Mouse (Mus musculus) kidney, adult 2 months (tissue): Measurements from ENCODE around the gene Dhx57. TPM values are rescaled to one million over a fixed set of nuclear protein-coding genes. Genes with fewer than 3 reads are reported as not detected.

ENCODE experiments used
- DNase-seq: peaks from one replicate; pipeline ENCODE4 v3.0.0; 2021
- H3K27ac ChIP-seq: fragments of 200-500 bp; 2 replicates; pipeline ENCODE4 v1.5.1; 2012; ENCODE audit warnings: low read depth, low read length, control low read depth, inconsistent platforms; ENCODE audit not compliant: insufficient read depth
- H3K27me3 ChIP-seq: fragments of 200-500 bp; replicated peaks from 2 replicates; pipeline ENCODE4 v1.6.1; 2012; ENCODE audit warnings: mild to moderate bottlenecking, moderate library complexity, low read length, inconsistent platforms; ENCODE audit not compliant: control insufficient read depth, insufficient read depth
- H3K36me3 ChIP-seq: fragments of 200-500 bp; 2 replicates; pipeline ENCODE4 v1.6.1; 2012; ENCODE audit warnings: mild to moderate bottlenecking, moderate library complexity, low read length, inconsistent platforms; ENCODE audit not compliant: control insufficient read depth, insufficient read depth
- H3K4me1 ChIP-seq: fragments of 200-500 bp; 2 replicates; pipeline ENCODE4 v1.6.1; 2011; ENCODE audit warnings: low read length; ENCODE audit not compliant: control insufficient read depth, insufficient read depth
- H3K4me3 ChIP-seq: fragments of 200-500 bp; 2 replicates; pipeline ENCODE4 v1.5.1; 2011; ENCODE audit warnings: mild to moderate bottlenecking, low read depth, low read length, control low read depth; ENCODE audit not compliant: insufficient read depth
- CTCF ChIP-seq: fragments of 200-500 bp; conservative IDR thresholded peaks from 2 replicates; pipeline ENCODE4 v1.5.1; 2011; ENCODE audit warnings: low read depth, mild to moderate bottlenecking, control low read depth, low read length, moderate library complexity, mixed read lengths; ENCODE audit not compliant: insufficient read depth, insufficient read length
- POLR2A ChIP-seq: fragments of 200-500 bp; IDR thresholded peaks from one replicate; pipeline ENCODE4 v1.6.1; 2011; ENCODE audit warnings: low read depth, low read length, control low read depth
- WGBS: fragments of 180-500 bp; shearing (Covaris S2); methylation state at CpG from one replicate; pipeline ENCODE4 v1.1.7; 2018; 5-methylcytosine and 5-hydroxymethylcytosine counted together
- polyA plus RNA-seq: library from polyadenylated mRNA; depleted of rRNA; stranded (reverse); fragments of >200 nt; gene quantifications from 2 replicates; pipeline ENCODE4 v1.2.3, GENCODE M21; 2012

Gene Dhx57
- polyA plus RNA-seq, 1 experiment = 6.4 TPM

DNA sequence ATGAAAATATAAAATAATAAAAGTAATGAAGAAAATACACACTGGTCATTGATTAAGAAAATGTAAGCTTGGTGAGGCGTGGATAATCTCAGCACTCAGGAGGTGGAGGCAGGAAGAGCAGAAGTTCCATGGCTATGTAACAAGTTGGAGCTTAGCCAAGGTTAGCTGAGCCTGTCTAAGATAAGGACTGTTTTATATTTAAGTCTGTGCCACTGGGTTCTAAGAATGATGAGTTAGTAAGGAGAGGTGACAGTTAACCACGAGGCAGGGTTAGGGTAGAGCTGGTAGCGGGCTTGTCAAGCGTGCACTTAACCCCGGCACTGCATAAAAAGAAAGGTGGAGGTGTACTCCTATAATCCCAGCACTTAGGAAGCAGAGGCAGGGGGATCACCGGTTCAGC is 32.0 kb upstream of the Dhx57 start:
- 76% methylated on average over 6 of the region's 6 CpGs for WGBS
- no peak for DNase-seq
- no peaks in the 10 kb centered on the region for H3K36me3 ChIP-seq

DNA sequence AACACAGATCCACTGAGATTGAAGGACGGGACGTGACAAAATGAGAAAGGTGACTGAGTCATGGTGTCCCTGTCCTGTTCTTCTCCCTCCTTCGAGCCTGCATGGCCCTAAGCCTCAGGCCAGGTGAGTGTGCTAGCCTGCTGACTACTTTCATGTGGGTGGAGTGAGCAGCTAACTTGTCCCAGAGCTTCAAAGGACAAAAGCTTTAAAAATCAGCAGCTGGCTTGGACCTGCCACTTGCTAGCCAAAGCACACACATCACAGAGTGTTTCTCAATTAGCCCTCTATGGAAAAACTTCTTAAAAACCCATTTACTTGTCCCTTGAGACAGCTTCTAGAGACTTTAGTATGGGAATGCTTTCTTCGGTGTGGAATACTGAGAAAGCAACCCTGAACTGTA is 22.1 kb upstream of the Dhx57 start:
- no peaks in the 10 kb centered on the region for H3K36me3 ChIP-seq
- no peak for TF ChIP-seq CTCF
- no peak for TF ChIP-seq POLR2A
- WGBS = 76% methylated on average over 4 of the region's 4 CpGs
- H3K4me3 ChIP-seq = no peak overlapping the region
- no peaks in the 10 kb centered on the region for H3K4me1 ChIP-seq
- DNase-seq = no peak
- no peaks in the 10 kb centered on the region for H3K27me3 ChIP-seq
- no peak overlapping the region for H3K27ac ChIP-seq

More for the DNA sequence above, 32.0 kb upstream of the Dhx57 start:
- no peak overlapping the region for H3K27ac ChIP-seq
- no peak overlapping the region for H3K4me3 ChIP-seq
- H3K27me3 ChIP-seq = no peaks in the 10 kb centered on the region
- TF ChIP-seq CTCF = no peak
- no peak for TF ChIP-seq POLR2A
- H3K4me1 ChIP-seq = no peaks in the 10 kb centered on the region

DNA sequence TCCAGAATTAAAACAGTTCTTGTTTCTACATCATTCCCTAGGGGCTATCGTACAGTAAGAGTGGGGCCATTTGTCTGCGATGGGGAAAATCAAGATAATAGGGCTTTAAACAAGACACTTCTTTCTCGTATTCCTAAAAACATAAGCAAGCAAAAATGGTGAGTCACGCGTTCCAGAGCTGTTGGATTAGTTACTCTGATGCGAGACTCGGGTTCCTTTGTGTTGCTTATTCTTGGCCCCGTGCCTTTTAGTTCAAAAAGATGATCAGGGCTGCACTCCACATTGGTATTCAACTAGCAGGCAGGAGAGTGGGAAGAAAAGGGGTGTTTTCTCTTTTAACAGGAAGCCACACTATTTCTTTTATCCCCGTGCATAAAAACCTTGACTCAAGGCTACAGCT is 21.5 kb upstream of the Dhx57 start:
- Histone ChIP-seq H3K4me1 (no peaks in the 10 kb centered on the region), H3K36me3 (no peaks in the 10 kb centered on the region), H3K27ac (no peak overlapping the region), H3K27me3 (no peaks in the 10 kb centered on the region), H3K4me3 (no peak overlapping the region)
- TF ChIP-seq CTCF (no peak), POLR2A (no peak)
- no peak for DNase-seq
- 70% methylated on average over 9 of the region's 9 CpGs for WGBS

DNA sequence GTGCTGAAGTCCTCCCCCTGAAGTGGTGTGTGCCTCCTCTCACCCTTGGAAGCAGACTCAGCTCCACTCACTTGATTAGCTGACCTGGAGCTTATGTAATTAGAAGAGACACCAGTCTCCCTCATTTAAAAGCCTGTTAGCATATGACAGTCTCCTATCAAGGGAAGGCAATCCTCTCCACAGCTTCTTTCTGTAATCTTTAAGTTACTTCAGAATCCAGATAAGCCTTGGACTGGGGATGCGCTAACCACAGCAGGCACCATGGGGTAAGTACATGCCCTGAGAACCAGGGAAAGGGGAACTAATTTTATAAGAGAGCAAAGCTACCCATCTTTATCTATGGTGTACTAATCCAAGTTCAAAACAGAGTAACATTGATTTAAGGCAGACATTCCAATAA is 17.0 kb upstream of the Dhx57 start, which contains the start of gene Arhgef33:
Gene Arhgef33, plus strand, starts transcription at position 157 of the 400 bp plus-strand sequence.
- Histone ChIP-seq H3K4me3 (no peak within 1 kb of the TSS), H3K27ac (no peak within 1 kb of the TSS), H3K36me3 (no peaks in the 10 kb centered on the region), H3K27me3 (no peaks in the 10 kb centered on the region), H3K4me1 (no peaks in the 10 kb centered on the region)
- no peak for DNase-seq
- WGBS = 98% methylated on average over 1 of the region's 1 CpGs
- TF ChIP-seq CTCF (no peak), POLR2A (no peak)

DNA sequence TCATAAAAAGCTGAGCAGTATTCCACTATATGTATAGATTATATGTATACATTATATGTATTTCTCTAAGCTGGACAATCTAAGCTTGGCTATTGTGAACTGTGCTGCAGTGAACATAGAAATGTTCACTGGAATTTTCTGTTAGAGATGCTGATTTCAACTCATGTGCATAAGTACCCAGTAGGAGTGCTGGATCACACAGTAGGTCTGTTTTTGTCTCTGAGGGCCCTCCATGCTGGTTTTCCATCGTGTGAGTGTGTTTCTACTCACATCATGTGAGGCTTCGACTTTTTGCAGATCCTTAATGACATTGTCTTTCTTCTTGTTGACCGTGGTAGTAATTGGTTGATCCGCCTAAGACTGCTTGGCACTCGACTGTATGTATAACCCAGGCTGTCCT is 8.6 kb upstream of the Dhx57 start:
- H3K4me3 ChIP-seq = no peak overlapping the region
- no peaks in the 10 kb centered on the region for H3K27me3 ChIP-seq
- no peak overlapping the region for H3K27ac ChIP-seq
- TF ChIP-seq POLR2A = no peak
- TF ChIP-seq CTCF = no peak
- WGBS = 93% methylated on average over 5 of the region's 5 CpGs
- no peak for DNase-seq
- no peaks in the 10 kb centered on the region for H3K36me3 ChIP-seq
- no peaks in the 10 kb centered on the region for H3K4me1 ChIP-seq

DNA sequence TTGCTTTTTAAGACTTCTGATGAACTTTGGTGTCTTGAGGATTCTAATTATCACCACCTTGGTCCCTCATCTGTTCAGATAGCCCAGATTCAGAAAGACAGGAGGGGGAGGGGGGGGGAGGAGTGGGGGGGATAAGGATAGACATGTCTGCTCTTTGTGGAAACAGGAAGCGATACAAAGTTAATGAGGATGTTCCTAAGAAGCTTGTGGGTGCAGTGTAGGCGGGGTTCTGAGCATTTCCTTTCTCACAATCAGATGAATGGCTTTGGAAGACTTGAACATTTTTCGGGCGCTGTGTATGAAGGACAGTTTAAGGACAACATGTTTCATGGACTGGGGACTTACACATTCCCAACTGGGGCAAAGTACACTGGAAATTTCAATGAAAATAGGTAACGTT is 5.0 kb upstream of the Dhx57 start:
- 71% methylated on average over 5 of the region's 5 CpGs for WGBS
- Histone ChIP-seq H3K27ac (no peak overlapping the region), H3K36me3 (no peaks in the 10 kb centered on the region), H3K4me1 (no peaks in the 10 kb centered on the region), H3K27me3 (no peaks in the 10 kb centered on the region), H3K4me3 (no peak overlapping the region)
- DNase-seq = no peak
- no peak for TF ChIP-seq CTCF
- no peak for TF ChIP-seq POLR2A

DNA sequence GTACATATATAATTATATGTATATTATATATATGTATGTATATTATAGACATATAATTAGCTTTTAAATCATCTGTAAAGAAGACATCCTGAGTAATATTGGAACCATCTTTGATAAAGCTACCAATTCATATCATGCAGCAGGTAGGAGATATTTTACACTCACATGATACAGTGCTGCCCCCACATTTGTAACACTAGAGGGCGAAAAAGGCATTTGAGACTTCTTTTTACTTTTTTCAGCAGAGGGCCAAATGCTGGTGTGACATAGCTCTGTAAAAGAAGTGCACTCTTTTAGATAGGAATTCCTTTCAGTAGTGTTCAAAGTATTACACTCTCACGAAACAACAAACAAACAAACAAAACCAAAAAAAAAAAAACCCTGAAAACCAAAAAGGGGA is 872 bp upstream of the Dhx57 start:
- 22% methylated on average over 2 of the region's 2 CpGs for WGBS
- DNase-seq = peak; percentile 64

More for the DNA sequence above, 872 bp upstream of the Dhx57 start:
- H3K4me3 ChIP-seq = no peak overlapping the region
- H3K27ac ChIP-seq = no peak overlapping the region
- H3K27me3 ChIP-seq = no peaks in the 10 kb centered on the region
- no peaks in the 10 kb centered on the region for H3K36me3 ChIP-seq
- peak; percentile 31; the same call in 1 of the 2 replicates for TF ChIP-seq CTCF
- TF ChIP-seq POLR2A = no peak
- no peaks in the 10 kb centered on the region for H3K4me1 ChIP-seq
